ENCODE assay signal across 11 mouse cellular contexts in the genomic region with DNA sequence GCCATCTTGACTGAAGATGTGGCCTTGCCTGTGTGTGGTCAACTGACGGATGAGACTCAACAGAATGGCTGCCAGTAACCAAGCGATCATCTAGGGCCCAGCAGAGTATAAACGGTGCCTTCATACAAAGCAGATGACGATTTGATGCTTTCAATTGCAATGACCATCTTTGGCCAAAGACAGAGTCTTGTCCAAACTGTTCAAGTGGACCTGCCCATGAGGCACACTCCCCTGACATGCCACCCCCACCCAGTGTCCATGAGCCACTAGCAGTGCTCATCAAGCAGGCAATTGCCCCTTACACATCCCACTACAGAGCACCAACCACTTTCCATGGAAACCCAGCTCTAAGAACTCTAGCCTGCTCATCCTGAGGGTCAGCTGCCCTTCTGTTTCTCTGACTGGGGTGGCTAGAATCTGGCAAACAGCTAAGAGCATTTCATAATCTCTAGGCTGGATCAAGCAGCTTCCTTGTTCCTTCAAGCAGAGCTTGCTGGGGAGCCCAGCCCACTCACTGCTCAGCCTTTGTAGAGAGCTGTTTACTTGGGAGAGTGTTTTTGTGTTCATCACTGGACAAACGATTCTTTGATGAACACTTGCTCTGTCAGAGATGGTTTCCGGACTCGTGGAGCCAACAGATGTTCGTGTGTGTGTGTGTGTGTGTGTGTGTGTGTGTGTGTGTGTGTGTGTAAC.
DNase-seq lines count a peak whose midpoint lies in the region; ATAC-seq and TF ChIP-seq lines count a peak whose summit lies in the region.
"Had no signal": no experiment of that assay in that cellular context is flagged by ENCODE, and none has a peak within 500 bp of the region (broad histone marks: within the 10 kb centered on the region; RNA-seq: fewer than 3 reads in every experiment).

No protein-coding gene starts in this region.

- ATAC-seq in frontal cortex, adult (ENCODE audit: low TSS enrichment): 0 out of 2 replicates have a peak, but pooled peaks have one; percentile 45
- peak; percentile 55 for ATAC-seq in granulocyte monocyte progenitor cell, adult 5-6 weeks (replicated peaks; ENCODE audit: poor library complexity, severe bottlenecking)
- no peak for ATAC-seq in liver, embryonic 12.5 days

- peaks cover 11% of the 10 kb centered on the region for H3K4me1 ChIP-seq in bone marrow, adult 2 months (ENCODE audit: control insufficient read depth, insufficient read depth, low read length)
- 0 out of 2 replicates have a peak, but pooled peaks cover 4% of the 10 kb centered on the region for H3K4me1 ChIP-seq in liver, embryonic 12.5 days
- H3K4me1 ChIP-seq: embryonic facial prominence, embryonic 12.5 days had no signal

- no peak overlapping the region for H3K4me2 ChIP-seq in liver, embryonic 12.5 days
- H3K4me2 ChIP-seq: embryonic facial prominence, embryonic 12.5 days had no signal

- H3K9me3 ChIP-seq in liver, embryonic 12.5 days (replicated peaks): no peaks in the 10 kb centered on the region
- H3K9me3 ChIP-seq: embryonic facial prominence, embryonic 12.5 days; limb, embryonic 10.5 days had no signal

- H3K36me3 ChIP-seq in liver, embryonic 12.5 days: no peaks in the 10 kb centered on the region
- H3K36me3 ChIP-seq: embryonic facial prominence, embryonic 12.5 days; limb, embryonic 10.5 days had no signal

- no peak overlapping the region for H3K9ac ChIP-seq in liver, embryonic 12.5 days
- H3K9ac ChIP-seq: embryonic facial prominence, embryonic 12.5 days had no signal

- WGBS in bone marrow, adult 2 months: 79% methylated on average over 8 of the region's 8 CpGs
- 70% methylated on average over 8 of the region's 8 CpGs for WGBS in liver, embryonic 12.5 days (ENCODE audit: insufficient replicate concordance)

- TF ChIP-seq CTCF in layer of hippocampus, adult 2 months (conservative IDR thresholded peaks at IDR 0.05): no peak
- no peak for TF ChIP-seq CTCF in bone marrow, adult 2 months (IDR thresholded peaks at IDR 0.05; ENCODE audit: control insufficient read depth, insufficient read depth, low read length)

- H3K27ac ChIP-seq in layer of hippocampus, adult 2 months: peak overlapping the region; percentile 50; the same call in 1 of the 2 replicates
- H3K27ac ChIP-seq in bone marrow, adult 2 months (ENCODE audit: control insufficient read depth, insufficient read depth, low read depth, low read length, poor library complexity): peak overlapping the region; percentile 71
- no peak overlapping the region for H3K27ac ChIP-seq in liver, embryonic 12.5 days
- H3K27ac ChIP-seq: embryonic facial prominence, embryonic 12.5 days; limb, embryonic 10.5 days had no signal

- DNase-seq in frontal cortex, adult 2 months (ENCODE audit: extremely low spot score in 1 of 2, low spot score in 1 of 2): no peak
- DNase-seq in layer of hippocampus, adult 2 months (ENCODE audit: low spot score in 2 of 2): peak in 1 of 2 experiments; percentile 53
- no peak for DNase-seq in layer of hippocampus, adult 9-10 months (ENCODE audit: low spot score)
- DNase-seq in kidney, adult 11 months: no peak
- DNase-seq: kidney, adult 9 months had no signal

- no peak overlapping the region for H3K4me3 ChIP-seq in layer of hippocampus, adult 2 months
- H3K4me3 ChIP-seq in bone marrow, adult 2 months (replicated peaks; ENCODE audit: control insufficient read depth, low read depth, low read length): no peak overlapping the region
- no peak overlapping the region for H3K4me3 ChIP-seq in liver, embryonic 12.5 days
- H3K4me3 ChIP-seq: embryonic facial prominence, embryonic 12.5 days; limb, embryonic 10.5 days had no signal

- TF ChIP-seq POLR2A in bone marrow, adult 2 months (IDR thresholded peaks at IDR 0.05; ENCODE audit: borderline replicate concordance, control insufficient read depth, low read depth, low read length): no peak

- H3K27me3 ChIP-seq in liver, embryonic 12.5 days (replicated peaks): no peaks in the 10 kb centered on the region
- H3K27me3 ChIP-seq: embryonic facial prominence, embryonic 12.5 days had no signal
